Mouse (Mus musculus): Measurements from ENCODE around the gene Gm6588.

DNA sequence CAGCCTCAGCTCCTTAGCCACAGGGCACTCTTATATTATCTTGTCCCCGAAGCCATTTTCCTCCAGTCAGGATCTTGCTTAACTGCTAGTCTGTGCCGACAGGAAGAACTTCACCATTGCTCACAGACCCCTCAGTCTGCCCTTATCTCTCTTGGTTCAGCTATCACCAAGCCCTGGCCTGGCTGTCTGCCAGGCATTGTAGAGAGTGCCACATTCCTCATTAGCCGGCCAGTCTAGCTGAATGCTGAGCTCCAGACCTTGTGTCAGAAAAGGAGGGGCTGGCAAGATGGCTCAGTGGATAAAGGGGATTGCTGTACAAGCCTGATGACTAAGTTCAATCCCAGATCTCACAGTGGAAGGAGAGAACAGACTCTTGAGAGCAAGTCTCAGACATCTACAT is 43.2 kb upstream of the Gm6588 start:
- TF ChIP-seq CTCF (IDR thresholded peaks at IDR 0.05) (no peak), EP300 (IDR thresholded peaks at IDR 0.05; ENCODE audit: insufficient read depth, low read depth, low read length) (no peak)
